Mouse (Mus musculus) frontal cortex, postnatal 25 days (tissue): Measurements from ENCODE around the gene E030025P04Rik.

ENCODE experiments used
- DNase-seq, 2 experiments: peaks; one replicate each; pipeline ENCODE4 v3.0.0; 2022; ENCODE audit warnings: low spot score in 2 of 2

Gene E030025P04Rik

DNA sequence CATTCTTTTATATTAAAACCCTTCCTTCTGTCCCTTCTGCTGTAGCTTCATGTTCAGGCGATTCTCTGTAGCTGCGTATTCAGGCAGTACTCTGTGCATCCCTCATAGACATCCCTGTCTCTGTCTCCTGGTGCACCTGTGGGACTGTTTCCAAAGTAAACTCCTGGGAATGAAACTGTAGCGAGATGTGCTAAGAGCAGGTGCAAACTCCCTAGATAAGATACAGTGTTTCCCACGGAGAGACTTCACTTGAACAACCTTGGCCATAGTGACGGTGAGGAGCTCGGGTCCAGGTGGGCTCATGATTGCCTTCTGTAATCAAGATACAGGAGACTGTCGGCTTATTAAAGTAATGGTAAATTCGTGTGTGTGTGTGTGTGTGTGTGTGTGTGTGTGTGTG, 41.5 kb downstream of the E030025P04Rik start:
- no peak for DNase-seq

DNA sequence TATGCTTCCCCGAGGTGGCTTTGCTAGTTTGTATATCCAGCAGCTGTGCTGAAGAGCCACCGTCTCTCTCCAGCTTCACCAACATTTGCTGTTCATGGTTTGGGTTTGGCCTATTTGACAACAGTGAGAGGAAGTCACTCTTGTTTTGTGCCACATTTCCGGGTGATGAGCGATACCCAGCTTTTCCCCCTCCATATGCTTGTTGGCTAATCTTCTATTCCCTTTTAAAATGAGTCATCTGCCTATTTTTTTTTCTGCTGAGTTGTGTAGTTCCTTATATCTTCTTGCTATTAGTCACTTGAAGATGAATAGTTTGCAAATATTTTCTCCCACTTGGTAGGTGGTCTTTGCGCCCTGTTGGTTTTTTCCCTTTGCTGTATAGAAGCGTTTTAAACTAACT, 43.9 kb downstream of the E030025P04Rik start:
- DNase-seq = no peak

DNA sequence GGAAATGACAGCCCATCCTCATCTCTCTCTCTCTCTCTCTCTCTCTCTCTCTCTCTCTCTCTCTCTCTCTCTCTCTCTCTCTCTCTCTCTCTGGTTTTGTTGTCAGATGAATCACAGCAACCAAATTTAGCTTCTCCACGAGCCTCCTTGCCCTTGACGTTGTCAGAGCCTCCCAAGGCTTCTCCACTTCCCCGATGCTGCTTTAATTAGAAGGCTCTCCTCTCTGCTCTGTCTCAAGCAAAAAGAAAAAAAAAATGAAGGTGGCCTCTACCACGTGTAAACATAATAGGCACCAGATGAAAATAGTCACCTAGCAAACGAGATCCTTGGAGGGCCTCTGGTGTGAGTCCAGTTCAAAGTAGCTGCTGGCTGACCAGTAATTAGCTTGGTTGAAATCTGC, 52.3 kb downstream of the E030025P04Rik start:
- no peak for DNase-seq
